Mouse (Mus musculus): Measurements from ENCODE around the gene Gm20503. TPM values are rescaled to one million over a fixed set of nuclear protein-coding genes. Genes with fewer than 3 reads are reported as not detected.

Gm20503 gene
- not detected in 2 replicates for polyA plus RNA-seq (2012)

DNA sequence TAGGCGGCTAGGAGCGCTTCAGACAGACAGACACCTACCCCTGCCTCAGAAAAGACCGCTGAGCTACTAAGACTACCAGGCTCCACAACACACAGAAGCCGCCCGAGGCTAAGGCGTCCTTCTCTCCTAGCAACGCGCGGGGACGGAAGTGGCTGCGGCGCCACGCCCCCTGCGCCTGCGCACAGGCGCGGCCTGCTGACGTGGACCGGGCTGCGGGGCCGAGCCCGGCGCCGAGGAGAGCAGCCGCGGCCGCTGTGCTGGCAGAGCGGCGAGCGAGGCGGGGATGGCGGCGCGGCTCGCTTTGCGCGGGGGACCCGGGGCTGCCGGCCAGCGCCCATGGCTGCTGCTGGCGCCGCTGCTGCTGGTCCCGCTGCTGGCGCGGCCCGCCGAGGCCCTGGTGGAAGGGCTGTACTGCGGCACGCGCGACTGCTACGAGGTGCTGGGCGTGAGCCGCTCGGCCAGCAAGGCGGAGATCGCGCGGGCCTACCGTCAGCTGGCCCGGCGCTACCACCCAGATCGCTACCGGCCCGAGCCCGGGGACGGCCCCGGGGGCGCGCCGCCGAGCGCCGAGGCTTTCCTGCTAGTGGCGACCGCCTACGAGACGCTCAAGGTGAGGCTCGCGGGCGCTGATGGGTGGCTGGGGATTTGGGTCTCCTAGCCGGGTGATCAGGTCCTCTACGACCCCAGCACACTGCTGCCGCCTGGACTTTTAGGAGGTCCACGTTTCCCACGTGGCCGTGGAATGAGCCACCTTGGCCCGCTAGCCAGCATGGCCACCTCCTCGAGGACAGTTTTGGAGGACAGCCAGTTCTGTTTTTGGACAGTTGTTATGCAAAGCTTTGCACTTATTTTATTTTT lies at the start of gene Gm20503:
Gm20503 (plus strand) TSS at position 263 of the 858 bp plus-strand sequence.

GRCm38 (mm10) chr4:58986540-58987190 lies 16.3 kb upstream of the Gm20503 start, which contains the start of gene Ptgr1:
Gene Ptgr1, minus strand, starts transcription at chr4:58987119.

DNA sequence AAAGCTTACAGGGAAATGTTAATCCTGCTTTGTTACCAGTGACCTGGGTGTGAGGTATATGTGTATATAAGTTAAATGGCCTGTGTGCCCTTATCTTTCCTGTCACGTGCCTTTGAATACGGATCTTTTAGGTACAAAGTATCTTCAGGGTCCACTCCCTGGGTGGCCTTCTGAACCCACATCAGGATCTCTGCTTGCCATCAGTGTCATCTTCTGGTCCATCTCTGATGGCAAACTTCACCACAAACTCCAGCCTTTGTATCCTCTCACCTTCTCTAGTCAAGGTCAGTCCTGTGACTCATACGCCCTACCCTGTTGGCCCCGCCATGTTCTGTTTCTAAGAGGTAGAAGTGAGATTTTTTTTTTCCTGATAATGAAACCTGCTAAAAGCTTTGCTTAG lies 8.2 kb upstream of the Gm20503 start, which contains the start of gene Dnajc25:
Dnajc25 (plus strand) TSS at position 301 of the 400 bp plus-strand sequence.

DNA sequence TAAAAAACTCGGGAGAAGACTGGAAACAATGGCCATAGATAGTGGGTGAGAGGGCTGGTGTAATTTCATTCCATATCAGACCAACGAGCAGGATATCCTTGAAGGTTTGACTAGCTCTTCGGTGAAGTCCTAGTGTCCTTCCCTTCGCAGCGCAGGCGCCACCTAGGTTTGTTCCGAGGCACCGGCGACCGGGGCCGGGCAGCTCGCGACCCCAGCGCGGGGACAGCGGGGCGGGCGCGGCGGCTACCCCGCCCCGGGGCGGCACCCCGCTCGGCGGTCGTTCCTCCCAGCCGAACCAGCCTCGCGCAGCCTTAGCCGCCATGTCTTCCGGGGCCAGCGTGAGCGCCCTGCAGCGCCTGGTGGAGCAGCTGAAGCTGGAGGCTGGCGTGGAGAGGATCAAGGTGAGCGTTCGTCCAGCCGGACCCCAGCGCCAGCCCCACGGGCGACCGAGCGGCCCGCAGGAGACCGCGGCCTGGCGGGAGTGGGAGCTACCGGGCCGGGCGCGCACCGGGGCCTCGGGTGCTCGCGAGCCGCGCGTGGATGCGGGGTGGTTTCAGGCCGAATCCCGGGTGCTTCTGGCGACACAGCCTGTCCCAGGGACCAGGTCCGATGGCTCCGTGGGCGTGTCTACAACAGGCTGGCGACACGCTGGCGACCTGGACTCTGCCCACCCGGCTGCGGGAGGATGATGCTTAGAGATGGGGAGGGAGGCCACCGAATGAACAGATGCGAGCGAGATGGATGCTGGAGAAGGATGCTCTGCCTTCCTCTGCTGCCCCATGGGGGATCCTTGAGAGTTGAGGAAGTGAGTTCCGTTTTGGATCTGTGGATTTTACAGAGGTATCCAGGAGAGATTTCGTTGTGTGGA lies 32.1 kb downstream of the Gm20503 start, which contains the start of gene Gng10:
Gng10 (plus strand) TSS at position 171 of the 868 bp plus-strand sequence.

Other genes with a start within 250 kb of the Gm20503 start
- gene Olfr267, start 215.5 kb upstream of the Gm20503 start, polyA plus RNA-seq (2012), result not detected in 2 replicates
- 18.6 and 18.9 TPM in 2 replicates for gene Ecpas, start 90.5 kb upstream of the Gm20503 start, polyA plus RNA-seq (2012)
- not detected in 2 replicates for gene Zkscan16, start 59.6 kb upstream of the Gm20503 start, polyA plus RNA-seq (2012)
- gene Ptgr1, start 16.1 kb upstream of the Gm20503 start, polyA plus RNA-seq (2012), result 1.9 and 3.7 TPM in 2 replicates
- 7.1 and 8.0 TPM in 2 replicates for gene Dnajc25, start 8.1 kb upstream of the Gm20503 start, polyA plus RNA-seq (2012)
- gene Gng10, start 31.9 kb downstream of the Gm20503 start, polyA plus RNA-seq (2012), result 25.9 and 33.7 TPM in 2 replicates
- not detected in 2 replicates for gene AI481877, start 135.8 kb downstream of the Gm20503 start, polyA plus RNA-seq (2012)
- gene Ugcg, start 186.0 kb downstream of the Gm20503 start, polyA plus RNA-seq (2012), result 29.5 and 34.8 TPM in 2 replicates

Data from megakaryocyte-erythroid progenitor cell, adult 5 weeks (primary cell).